Mouse (Mus musculus): ENCODE data around the gene Fam181a. TPM values are rescaled to one million over a fixed set of nuclear protein-coding genes. Genes with fewer than 3 reads are reported as not detected.

The Fam181a gene
- total RNA-seq, 4 experiments from 2014 or later = 2.0 to 3.3 (median 2.3) TPM

DNA sequence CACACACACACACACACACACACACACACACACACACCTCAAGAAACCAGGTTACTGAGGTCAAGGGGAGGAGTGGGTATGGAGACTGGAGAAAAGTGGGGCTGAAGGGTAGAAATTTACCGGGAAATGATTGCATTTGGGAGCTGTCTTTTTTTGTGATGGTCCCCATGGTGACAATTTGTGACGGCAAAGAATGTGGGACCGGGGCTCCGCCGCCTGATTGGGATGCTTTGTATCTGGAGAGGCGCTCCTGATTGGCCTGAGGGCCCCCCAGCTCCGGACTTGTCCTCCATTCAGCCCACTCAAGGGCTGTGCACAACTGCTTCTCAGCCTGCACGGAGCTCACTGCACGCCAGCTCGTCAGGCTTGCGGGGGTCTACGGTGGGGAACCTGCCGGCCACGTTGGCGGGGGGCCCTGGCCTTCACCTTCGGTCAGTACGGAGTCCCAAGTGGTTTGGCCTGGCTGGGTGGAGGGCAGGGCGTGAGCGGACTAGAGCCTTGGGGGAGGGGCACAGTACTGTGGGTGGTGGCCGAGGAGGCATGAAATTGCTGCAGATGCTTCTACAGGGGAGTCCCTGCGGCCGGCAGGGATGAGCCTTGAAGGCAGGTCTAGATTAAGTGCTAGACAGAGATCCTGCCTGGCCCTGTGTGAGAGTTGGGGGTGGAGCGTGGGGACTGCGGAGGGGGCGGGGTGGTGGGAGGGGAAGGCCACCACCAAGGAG, 4.0 kb downstream of the Fam181a start:
- peak in 1 of 2 experiments; percentile 29 for DNase-seq (ENCODE audit: low spot score in 2 of 2)

DNA sequence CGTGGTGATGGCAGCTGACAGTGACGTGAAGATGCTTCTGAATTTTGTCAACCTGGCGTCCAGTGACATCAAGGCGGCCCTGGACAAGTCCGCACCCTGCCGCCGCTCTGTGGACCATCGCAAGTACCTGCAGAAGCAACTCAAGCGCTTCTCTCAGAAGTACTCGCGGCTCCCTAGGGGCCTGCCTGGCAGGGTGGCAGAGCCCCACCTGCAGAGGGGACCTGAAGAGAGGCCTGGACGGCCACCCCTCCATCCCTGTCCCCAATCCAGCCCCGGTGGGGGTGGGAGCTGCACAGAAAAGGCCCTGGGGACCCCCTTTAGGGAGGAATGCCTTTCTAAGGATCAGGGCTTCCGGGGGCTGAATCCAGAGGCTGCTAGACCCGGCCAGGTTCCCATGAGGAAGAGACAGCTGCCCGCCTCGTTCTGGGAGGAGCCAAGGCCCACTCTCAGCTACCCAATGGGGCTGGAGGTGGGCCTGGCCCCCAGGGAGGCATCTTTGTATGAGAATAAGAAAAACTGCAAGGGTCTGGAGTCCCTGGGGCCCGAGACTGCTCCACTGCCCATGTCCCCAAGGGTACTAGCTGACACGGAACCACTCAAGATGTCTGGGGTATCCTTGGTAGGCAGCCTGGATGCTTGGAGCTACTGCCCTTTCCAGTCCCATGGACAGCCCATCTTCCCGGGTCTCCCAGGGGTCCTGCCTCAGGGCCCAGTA, 5.2 kb downstream of the Fam181a start:
- DNase-seq (ENCODE audit: low spot score in 2 of 2) = no peak

DNA sequence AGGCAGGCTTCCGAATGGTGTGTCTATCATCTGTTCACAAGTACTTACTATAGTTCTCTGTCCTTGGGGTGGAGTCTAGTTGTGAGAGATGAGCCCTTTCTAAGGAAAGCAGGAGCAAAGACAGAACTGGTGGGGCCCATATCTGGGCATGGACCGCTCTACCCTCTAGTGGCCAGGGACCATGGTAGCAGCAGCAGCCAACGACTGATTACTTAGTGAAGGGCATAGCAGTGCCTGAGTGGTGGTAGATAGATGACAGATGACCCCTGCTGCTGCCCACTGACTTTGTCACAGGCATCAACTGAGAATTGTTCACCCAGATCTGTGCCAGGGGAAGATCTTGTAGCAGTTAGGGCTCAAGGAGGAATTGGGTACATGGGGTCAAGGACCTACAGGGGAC, 12.0 kb downstream of the Fam181a start:
- peak in 1 of 2 experiments; percentile 41 for DNase-seq (ENCODE audit: low spot score in 2 of 2)

DNA sequence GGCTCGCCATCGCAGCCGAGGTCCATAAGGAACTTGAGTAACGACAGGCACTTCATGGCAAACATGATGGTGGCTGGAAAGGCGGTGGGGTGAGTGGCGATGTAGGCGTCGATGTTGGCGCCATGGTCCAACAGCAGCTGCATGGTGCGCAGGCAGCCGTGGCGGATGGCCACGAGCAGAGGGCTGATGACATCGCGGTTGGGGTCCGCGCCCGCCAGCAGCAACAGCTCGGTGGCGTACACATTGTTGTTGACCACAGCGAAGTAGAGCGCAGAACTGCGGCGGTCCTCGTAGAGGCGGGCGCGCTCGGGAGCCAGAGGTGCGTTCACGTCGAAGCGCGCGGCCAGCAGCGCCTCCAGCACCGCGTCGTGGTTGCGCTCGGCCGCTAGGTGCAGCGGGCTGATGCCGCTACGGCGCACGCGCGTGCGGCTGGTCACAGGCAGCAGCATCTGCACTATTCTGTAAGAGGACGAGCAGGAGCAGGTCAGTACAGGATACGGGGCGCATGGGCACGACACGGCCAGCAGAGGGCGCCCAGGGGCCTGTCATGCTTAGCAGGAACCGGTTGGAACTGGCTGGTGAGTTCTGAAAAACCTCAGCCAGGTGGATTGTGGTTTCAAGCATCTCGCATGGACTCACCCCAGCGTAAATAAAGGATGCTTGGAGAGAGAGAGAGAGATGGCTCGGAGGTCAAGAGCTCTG, 14.5 kb downstream of the Fam181a start:
- peak; percentile 83 to 89 for DNase-seq (ENCODE audit: low spot score in 2 of 2)

DNA sequence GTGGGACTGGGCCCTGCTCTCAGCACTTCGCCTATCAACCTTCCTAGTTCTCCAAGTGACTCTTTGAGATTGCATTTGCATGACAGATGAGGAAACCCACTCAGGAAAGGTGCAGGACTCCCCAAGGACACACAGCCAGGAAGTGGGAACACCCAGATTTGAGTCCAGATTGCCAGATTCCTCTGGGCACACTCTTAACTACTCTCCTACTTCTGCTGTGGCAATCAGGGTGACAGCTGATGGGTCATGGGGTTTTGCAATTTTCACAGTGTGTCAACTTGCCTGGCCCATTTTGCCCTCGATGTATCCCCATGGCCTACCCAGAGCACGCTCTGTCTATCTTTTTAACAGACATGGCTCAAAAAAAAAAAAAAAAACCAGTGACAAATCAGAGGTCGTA, 15.8 kb downstream of the Fam181a start:
- DNase-seq (ENCODE audit: low spot score in 2 of 2) = no peak

DNA sequence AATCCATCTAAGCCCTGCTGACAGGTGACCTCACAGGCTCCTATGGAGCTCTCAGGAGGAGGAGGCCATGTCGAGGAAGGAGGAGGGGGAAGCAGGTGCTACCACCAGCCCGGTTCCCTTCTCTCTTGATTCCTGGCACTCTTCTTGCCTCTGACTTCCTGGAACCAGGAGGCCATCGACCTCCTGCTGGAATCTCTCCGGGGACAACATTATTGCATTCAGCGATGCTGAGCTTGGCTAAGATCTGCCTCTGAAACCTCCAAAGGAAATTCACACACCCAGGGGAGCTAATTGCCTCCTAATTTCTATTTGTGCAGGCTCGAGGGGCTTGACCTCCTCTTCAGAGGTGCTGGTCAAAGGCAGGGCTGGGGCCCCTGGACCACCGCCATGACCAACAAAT, 16.3 kb downstream of the Fam181a start:
- DNase-seq (ENCODE audit: low spot score in 2 of 2) = no peak

DNA sequence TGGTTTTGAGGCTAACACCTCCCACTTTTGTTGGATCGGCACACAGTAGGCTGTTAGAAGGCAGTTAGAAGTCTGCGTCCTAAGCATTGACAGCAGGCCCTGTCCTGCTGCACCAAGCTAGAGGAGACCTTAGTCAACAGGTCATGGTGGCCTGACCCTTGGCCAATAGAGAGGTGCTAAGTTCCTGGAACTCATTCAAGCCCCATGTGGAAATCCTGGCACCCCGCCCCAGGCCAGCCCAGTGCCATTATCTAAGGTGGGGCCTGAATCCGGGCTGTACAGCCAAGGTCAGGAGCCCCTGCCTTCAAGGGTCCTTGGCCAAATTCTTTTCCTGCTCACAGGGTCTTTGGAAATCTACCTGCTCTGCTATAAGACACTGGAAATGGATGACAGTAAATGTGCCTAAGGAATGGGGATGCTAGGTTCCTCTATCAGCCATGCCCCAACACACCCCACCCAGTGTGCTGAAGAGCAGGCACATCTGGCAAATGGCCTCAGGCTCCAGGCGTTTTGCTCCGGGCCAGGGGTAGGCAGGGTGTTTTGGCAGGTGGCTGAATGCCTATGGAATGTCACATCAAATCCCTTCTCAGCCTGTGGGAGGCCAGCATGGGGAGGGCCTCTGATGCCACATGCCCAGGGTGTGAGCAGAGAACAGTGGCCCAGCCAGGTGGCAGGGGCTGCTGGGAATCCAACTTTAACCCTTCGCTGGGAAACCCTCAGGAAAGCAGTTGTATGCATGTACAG, 17.8 kb downstream of the Fam181a start:
- no peak for DNase-seq (ENCODE audit: low spot score in 2 of 2)

DNA sequence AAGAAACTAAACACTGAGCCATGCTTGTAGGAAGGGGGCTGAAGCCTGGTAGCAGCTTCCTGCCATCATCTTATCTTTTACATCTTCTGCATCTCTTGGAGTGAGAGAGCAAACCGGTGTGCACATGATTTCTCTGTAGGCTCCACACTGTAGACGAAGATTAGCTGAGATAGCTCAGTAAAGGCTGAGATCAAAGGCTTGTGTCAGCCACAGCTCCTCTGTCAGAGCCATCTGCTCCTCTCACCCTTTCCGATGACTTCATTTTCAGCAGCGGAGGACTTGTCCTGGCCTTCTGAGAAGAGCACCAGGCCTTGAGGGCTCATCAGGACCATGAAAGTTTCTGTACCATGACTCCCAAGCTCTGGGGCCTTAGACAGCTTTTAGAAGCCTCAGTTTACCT, 20.7 kb downstream of the Fam181a start:
- DNase-seq (ENCODE audit: low spot score in 2 of 2) = no peak

DNA sequence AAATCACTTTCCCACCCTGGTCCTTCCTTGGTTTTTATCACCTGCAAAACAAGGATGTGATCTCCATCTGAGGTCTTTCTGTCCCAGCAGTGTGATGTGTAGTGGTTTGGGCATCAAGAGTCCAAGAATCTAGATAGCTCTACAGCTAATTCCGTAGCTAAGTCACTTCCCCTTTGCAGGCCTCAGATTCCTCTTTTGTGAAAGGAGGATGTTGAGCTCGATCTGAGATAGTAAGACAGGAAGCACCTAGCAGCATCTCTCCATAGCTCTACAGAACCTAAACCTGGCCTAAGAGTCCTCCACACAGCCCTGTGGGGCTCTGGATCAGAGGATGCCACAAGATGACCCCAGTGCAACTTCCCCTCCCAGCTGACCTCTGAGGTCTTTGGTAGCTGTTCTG, 22.1 kb downstream of the Fam181a start:
- no peak for DNase-seq (ENCODE audit: low spot score in 2 of 2)

DNA sequence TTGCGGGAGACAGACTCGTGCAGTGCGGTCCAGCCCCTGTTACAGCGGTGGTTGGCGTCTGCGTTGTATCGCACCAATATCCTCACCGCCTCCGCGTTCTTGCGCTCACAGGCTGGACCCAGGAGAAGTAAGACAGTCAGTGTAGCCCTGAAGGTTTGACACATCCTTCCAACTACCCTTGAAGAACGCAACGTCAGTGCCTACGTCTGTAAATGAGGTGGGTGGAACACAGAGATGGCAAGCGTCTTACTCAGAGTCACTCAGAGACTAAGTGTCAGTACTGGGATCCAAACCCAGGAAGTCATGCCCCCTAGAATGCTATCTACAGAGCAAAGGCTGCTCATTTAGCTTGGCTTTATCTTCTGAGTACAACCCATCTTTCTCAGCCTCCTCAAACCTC, 22.7 kb downstream of the Fam181a start:
- no peak for DNase-seq (ENCODE audit: low spot score in 2 of 2)

DNA sequence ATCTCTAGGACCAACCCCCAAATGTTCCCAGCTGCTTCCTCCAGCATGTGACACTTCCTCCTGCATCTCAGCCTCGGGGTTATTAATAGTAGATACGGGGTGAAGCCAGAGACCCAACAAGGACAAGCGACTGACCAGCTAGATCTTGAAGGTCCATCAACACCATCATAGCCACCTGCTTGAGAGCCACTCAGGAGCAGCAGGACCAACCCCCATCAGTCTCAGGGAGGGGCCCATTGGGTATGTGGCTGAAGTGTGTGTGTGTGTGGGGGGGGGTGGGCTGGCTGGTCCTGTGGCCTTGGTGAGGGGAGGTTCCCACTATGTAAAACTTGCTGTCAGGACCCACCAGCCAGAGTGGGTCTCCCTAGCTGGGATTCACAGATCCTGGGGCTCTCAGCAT, 26.0 kb downstream of the Fam181a start:
- DNase-seq (ENCODE audit: low spot score in 2 of 2) = no peak

DNA sequence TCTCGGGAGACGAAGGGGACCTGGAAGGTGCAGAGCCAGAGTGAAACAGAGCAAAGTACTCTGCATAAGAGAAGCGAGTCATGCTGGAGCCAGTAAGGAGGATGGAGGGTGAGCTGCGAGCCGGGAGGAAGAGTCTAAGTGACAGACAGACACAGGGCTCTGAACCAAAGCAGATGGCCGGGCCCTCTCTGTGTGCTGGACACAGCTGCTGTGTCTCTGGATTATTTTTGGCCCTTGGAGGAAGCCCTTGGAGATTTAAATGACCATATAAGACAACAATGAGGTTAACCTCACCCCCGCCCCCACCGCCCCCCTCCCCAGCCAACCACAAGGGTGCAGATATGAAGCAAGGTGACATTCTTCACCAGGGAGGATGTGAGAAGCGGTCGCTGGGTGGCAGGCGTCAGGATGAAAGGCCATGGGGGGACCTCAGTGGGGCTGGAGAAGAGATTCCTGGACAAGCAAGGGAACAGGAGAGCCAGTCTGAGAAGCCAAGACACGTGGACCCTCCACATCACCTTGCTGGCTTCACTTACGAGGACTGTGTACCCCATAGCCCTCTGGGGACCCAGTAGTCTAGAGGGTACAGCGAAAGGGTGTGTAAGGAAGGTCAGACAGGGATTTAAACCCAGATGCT, 27.5 kb downstream of the Fam181a start:
- no peak for DNase-seq (ENCODE audit: low spot score in 2 of 2)

DNA sequence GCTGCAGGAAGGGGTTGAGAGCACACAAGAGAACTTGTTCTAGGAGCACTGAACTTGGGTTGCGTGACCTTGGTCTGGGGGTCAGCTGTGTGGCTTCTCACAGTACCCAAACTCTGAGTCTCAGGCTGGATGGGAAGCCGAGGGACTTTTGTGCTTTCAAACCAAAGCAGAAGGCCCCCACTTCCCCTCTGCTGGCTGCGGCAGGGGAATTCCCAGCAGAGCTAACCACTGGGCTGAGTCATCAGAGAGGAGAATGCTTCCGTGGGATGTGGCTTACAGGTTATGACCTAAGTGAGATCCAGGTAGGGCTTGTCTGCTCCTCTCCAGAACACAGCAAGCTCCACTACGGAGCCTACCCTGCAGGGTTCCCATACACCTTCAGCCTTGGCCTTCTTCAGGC, 30.4 kb downstream of the Fam181a start:
- DNase-seq (ENCODE audit: low spot score in 2 of 2) = no peak

DNA sequence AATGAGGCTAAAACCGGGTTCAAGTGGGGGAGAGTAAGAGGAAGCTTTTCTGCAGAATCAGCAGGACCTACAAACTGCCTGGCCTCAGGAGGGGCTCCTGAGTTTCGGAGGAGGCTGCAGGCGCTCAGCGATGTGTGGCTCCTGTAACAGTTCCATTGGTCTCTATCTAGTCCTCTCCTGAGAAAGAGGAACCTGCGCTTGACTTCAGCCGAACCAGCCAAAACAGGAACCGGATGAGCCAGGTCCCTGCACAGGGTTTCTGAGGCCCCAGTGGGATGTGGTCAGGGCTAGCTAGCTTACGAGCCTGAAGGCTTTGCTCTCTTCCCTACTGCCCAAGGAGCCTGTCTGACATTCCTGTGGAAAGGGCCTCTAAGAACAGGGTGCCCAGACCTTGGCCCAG, 32.7 kb downstream of the Fam181a start:
- no peak for DNase-seq (ENCODE audit: low spot score in 2 of 2)

DNA sequence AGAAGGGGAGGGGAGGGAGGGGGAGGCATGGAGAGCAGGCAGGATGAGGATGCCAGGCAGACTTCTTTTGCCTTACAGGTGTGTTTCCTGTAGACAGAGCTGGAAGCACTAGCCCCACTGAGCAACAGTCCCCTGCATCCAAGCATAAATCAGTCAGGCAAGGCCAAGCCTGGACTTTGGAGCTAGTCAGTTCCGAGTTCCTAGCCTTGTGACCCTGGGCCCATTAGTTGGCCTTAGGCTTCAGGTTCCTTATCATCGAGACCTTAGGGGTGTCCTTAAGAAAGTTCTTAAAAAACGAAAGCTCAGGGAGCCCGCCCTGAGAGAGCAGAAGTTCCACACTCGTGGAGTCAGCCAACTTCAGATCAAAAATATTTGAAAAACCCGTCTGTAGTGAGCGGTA, 34.2 kb downstream of the Fam181a start:
- no peak for DNase-seq (ENCODE audit: low spot score in 2 of 2)

DNA sequence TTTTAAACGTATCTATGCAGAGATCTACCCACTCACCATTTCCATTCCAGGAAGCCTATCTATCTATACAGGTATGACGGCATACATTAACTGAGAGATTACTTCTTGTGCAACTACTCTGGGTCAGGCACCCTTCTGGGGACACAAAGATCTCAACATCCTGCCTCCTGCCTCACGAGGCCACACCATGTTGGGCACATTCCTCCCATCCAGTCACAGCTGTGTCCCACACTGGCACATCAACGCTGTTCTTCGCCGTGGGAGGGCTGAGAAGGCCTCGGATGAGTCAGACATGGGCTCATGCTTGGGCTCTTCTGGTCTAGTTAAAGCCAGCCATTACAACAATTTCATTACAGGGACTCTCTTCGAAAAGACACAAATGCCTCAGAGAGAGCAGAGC, 36.2 kb downstream of the Fam181a start:
- DNase-seq (ENCODE audit: low spot score in 2 of 2) = no peak

DNA sequence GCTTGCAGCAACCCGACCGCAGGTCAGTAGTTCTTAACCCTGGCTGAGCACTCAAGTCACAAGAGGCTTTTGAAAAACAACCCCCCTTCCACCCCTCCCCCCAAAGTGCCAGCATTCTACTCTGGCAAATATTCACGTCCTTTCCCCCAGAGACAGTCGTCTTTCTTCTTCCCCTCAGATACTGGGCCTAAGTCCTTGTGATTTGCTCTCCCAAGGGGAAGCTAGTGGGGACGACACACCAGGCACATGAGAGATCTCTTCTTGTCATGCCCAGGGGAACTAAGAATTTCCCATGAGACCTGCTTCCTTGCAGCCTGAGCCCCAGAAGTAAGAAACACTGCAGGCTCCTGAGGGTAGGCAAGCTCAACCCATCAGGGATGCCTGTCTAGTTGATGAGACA, 36.6 kb downstream of the Fam181a start:
- DNase-seq (ENCODE audit: low spot score in 2 of 2) = no peak

DNA sequence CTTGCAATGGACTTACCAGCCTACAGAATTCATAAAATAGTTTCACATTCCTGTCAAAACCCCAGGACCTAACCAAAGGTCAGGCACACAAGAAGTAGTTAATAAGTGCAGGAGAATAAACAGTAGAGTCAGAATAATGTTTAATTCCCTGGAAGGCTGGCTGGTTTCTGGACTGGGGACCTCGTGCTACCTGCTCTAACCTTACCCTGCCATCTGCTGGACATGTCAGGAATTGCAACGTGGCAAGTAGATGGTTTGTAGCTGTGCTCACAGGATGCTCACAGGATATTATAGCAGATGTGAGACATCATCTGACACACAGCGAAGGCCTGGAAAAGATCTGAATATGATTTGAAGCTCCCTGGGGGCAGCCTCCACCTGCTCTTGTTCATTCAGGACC, 37.7 kb downstream of the Fam181a start:
- peak; percentile 51 to 87 for DNase-seq (ENCODE audit: low spot score in 2 of 2)

DNA sequence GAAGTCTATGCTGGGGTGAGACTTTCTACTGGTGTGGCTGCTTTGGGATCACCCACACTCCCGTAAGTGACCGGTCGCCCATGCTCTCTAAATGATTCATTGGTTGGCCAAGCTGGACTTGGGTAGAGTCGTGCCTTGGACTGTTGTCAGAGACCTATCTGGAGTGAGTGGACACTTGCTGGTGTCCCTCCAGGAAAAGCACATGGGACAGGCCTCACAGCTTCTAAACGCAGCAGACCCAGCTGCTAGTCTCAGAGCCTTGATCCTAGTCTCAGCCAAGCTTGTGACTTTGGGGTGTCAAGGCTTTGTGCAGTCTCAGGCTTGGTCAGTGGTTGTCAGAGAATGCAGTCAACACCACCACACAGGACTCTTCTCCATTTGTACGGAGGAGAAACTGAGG, 42.0 kb downstream of the Fam181a start:
- no peak for DNase-seq (ENCODE audit: low spot score in 2 of 2)

DNA sequence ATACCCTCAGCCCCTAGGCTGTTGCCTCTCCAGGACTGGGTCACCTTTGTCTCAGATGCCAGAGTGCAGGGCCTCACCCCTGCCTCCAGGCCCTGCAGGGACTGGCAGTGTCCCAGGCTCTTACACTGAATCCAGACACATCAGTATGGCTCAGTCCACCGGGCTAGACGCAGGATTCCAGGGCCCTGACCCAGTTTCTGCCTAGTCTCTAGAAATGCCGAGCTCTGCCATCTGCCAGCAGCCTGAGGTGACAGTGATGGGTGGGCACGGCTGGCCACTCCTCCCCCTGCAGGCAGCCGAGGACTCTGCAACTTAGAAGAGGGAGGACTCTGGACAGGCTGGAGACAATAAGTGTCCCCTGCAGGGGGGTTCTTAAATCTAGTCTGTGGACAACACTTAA, 42.8 kb downstream of the Fam181a start:
- DNase-seq (ENCODE audit: low spot score in 2 of 2) = no peak

DNA sequence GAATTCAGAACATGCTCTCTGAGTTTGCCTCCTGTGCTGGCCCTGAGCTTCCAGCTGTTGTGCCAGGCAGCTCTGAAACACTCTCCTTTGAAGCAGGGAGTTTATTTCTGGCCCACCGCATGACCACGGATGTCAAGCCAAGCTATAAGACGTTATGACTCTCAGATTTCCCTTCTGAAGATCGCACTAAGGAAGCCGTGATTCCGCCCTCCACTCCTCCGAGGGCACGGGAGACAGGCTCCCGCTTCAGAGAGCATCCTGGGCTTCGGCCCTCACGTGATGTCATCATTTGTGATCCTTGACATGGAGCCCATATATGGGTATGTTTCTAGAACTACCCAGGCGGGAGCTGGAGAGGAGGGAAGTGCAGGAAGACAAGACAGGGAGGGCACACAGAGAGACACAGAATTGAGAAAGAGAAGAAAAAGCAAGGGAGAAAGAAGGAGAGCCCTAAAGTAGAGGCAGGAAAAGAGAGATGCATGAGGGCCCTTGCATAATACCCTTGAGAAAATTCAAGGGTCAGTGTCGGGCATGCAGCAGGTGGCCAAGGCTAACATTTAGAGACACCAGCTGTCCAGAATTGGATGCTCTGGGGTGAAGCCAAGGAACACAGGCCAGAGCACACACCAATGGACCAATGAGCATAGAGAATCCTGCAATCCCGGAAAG, 45.1 kb downstream of the Fam181a start, which contains the start of gene Asb2:
Asb2 (minus strand) TSS at position 256 of the 669 bp plus-strand sequence.
- no peak for DNase-seq (ENCODE audit: low spot score in 2 of 2)

Measured in layer of hippocampus, adult 8-10 months (tissue).